Mouse (Mus musculus) embryonic facial prominence, embryonic 11.5 days (tissue): ENCODE results near the gene Ubtf. TPM values are rescaled to one million over a fixed set of nuclear protein-coding genes. Genes with fewer than 3 reads are reported as not detected.

Experiments used
- ATAC-seq: fragments of 200-750 bp; cut with Nextera tagmentation; replicated peaks from 2 replicates; pipeline ENCODE4 v1.8.0; 2017; ENCODE audit warnings: low read depth; ENCODE audit not compliant: insufficient number of reproducible peaks, low FRiP score, low TSS enrichment
- DNase-seq: peaks from one replicate; pipeline ENCODE4 v3.0.0-alpha.2; 2015; ENCODE audit warnings: low spot score
- H3K27ac ChIP-seq: fragments of 300-500 bp; sonication (generic); replicated peaks from 2 replicates; pipeline ENCODE4 v1.5.1; 2014; ENCODE audit warnings: mild to moderate bottlenecking, low read depth, low read length, control low read depth
- H3K27me3 ChIP-seq: fragments of 300-500 bp; sonication (generic); 2 replicates; pipeline ENCODE4 v1.6.1; 2014; ENCODE audit warnings: mild to moderate bottlenecking, low read length, moderate library complexity, mixed read lengths; ENCODE audit not compliant: control insufficient read depth, insufficient read depth
- H3K36me3 ChIP-seq: fragments of 300-500 bp; sonication (generic); replicated peaks from 2 replicates; pipeline ENCODE4 v1.6.1; 2014; ENCODE audit warnings: low read depth, mild to moderate bottlenecking, low read length, moderate library complexity, mixed read lengths; ENCODE audit not compliant: control insufficient read depth, insufficient read depth
- H3K4me1 ChIP-seq: fragments of 300-500 bp; sonication (generic); 2 replicates; pipeline ENCODE4 v1.6.1; 2014; ENCODE audit warnings: low read length, mixed read lengths; ENCODE audit not compliant: control insufficient read depth, insufficient read depth
- H3K4me2 ChIP-seq: fragments of 300-500 bp; sonication (generic); 2 replicates; pipeline ENCODE4 v1.6.1; 2014; ENCODE audit warnings: low read depth, mild to moderate bottlenecking, control low read depth, low read length, moderate library complexity
- H3K4me3 ChIP-seq: fragments of 300-500 bp; sonication (generic); 2 replicates; pipeline ENCODE4 v1.5.1; 2014; ENCODE audit warnings: low read depth, low read length, control low read depth
- H3K9ac ChIP-seq: fragments of 300-500 bp; sonication (generic); replicated peaks from 2 replicates; pipeline ENCODE4 v1.6.1; 2014; ENCODE audit warnings: mild to moderate bottlenecking, control low read depth, low read length
- H3K9me3 ChIP-seq: fragments of 300-500 bp; sonication (generic); replicated peaks from 2 replicates; pipeline ENCODE4 v1.6.1; 2016; ENCODE audit warnings: mild to moderate bottlenecking, low read length, inconsistent platforms, mixed read lengths; ENCODE audit not compliant: control insufficient read depth
- WGBS: fragments of 180-500 bp; shearing (Covaris S2); extraction: QIAGEN DNeasy Blood & Tissue Kit; methylation state at CpG from one replicate; pipeline ENCODE4 v1.1.7; 2014; 5-methylcytosine and 5-hydroxymethylcytosine counted together
- polyA plus RNA-seq: library from polyadenylated mRNA; unstranded; fragments of >200 nt; fragmentation: Nextera tagmentation; extraction: Ambion mirVana; gene quantifications from 2 replicates; pipeline ENCODE4 v1.2.1, GENCODE M21; 2014

Ubtf gene
- polyA plus RNA-seq, 1 experiment from 2014 or later, result 84.5 TPM

- H3K36me3 ChIP-seq, result no peaks in the 10 kb centered on the region
- no peak overlapping the region for H3K9ac ChIP-seq
- no peaks in the 10 kb centered on the region for H3K9me3 ChIP-seq
- no peak for DNase-seq
- H3K4me3 ChIP-seq, result no peak overlapping the region
- H3K27ac ChIP-seq, result no peak overlapping the region
- no peaks in the 10 kb centered on the region for H3K4me1 ChIP-seq
- ATAC-seq, result no peak
- no peaks in the 10 kb centered on the region for H3K27me3 ChIP-seq
- H3K4me2 ChIP-seq, result no peak overlapping the region
Measured at GRCm38 (mm10) chr11:102333061-102333460, 13.5 kb upstream of the Ubtf start.

GRCm38 (mm10) chr11:102331806-102332205 lies 12.3 kb upstream of the Ubtf start:
- 79% methylated on average over 3 of the region's 4 CpGs for WGBS
- no peak for ATAC-seq

GRCm38 (mm10) chr11:102330039-102330438 lies 10.5 kb upstream of the Ubtf start:
- 78% methylated on average over 3 of the region's 3 CpGs for WGBS
- Histone ChIP-seq H3K4me2 (no peak overlapping the region), H3K4me1 (no peaks in the 10 kb centered on the region), H3K9ac (no peak overlapping the region), H3K4me3 (no peak overlapping the region), H3K27ac (no peak overlapping the region), H3K27me3 (no peaks in the 10 kb centered on the region), H3K9me3 (no peaks in the 10 kb centered on the region), H3K36me3 (no peaks in the 10 kb centered on the region)
- DNase-seq, result no peak
- no peak for ATAC-seq

More at GRCm38 (mm10) chr11:102331806-102332205, 12.3 kb upstream of the Ubtf start:
- H3K9ac ChIP-seq, result no peak overlapping the region
- no peaks in the 10 kb centered on the region for H3K4me1 ChIP-seq
- no peaks in the 10 kb centered on the region for H3K9me3 ChIP-seq
- no peaks in the 10 kb centered on the region for H3K36me3 ChIP-seq
- H3K4me3 ChIP-seq, result no peak overlapping the region
- no peak overlapping the region for H3K27ac ChIP-seq
- no peaks in the 10 kb centered on the region for H3K27me3 ChIP-seq
- DNase-seq, result no peak
- no peak overlapping the region for H3K4me2 ChIP-seq

- no peaks in the 10 kb centered on the region for H3K27me3 ChIP-seq
- H3K4me2 ChIP-seq, result no peak overlapping the region
- no peaks in the 10 kb centered on the region for H3K4me1 ChIP-seq
- no peaks in the 10 kb centered on the region for H3K9me3 ChIP-seq
- H3K36me3 ChIP-seq, result no peaks in the 10 kb centered on the region
- H3K9ac ChIP-seq, result no peak overlapping the region
- ATAC-seq (no peak), DNase-seq (no peak)
- H3K27ac ChIP-seq, result no peak overlapping the region
- no peak overlapping the region for H3K4me3 ChIP-seq
Measured at GRCm38 (mm10) chr11:102329518-102329917, 10.0 kb upstream of the Ubtf start.

- ATAC-seq, result no peak
- H3K36me3 ChIP-seq, result no peaks in the 10 kb centered on the region
- no peak for DNase-seq
- no peaks in the 10 kb centered on the region for H3K27me3 ChIP-seq
- no peaks in the 10 kb centered on the region for H3K4me1 ChIP-seq
- no peak overlapping the region for H3K4me2 ChIP-seq
- no peak overlapping the region for H3K9ac ChIP-seq
- no peak overlapping the region for H3K27ac ChIP-seq
- no peaks in the 10 kb centered on the region for H3K9me3 ChIP-seq
- WGBS, result 79% methylated on average over 7 of the region's 7 CpGs
- H3K4me3 ChIP-seq, result no peak overlapping the region
Measured at GRCm38 (mm10) chr11:102327839-102328238, 8.3 kb upstream of the Ubtf start.

- Histone ChIP-seq H3K36me3 (no peaks in the 10 kb centered on the region), H3K4me3 (no peak overlapping the region), H3K4me2 (no peak overlapping the region), H3K9me3 (no peaks in the 10 kb centered on the region), H3K27me3 (no peaks in the 10 kb centered on the region), H3K9ac (no peak overlapping the region), H3K27ac (no peak overlapping the region), H3K4me1 (no peaks in the 10 kb centered on the region)
- no peak for DNase-seq
- 74% methylated on average over 5 of the region's 5 CpGs for WGBS
- no peak for ATAC-seq
Measured at GRCm38 (mm10) chr11:102327250-102327649, 7.7 kb upstream of the Ubtf start.

DNA sequence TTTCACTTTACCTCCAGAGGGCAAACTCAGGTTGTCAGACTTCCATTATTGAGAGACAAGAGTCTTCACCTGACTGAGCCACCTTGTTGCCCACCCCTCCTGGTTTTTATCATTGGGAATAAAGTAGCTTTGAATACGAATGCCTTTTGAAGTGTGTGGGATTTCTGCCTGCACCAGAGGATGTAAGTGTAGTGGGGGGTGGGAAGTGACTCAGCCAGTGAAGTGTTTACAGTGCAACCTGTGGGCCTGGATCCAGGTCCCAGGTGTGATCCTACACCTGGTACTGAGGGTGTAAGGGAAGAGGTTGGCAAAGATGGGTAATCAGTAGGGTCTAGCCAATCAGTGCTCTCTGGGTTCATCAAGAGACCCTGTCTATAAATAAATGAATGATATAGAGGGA lies 4.0 kb upstream of the Ubtf start:
- no peak for DNase-seq
- Histone ChIP-seq H3K4me2 (no peak overlapping the region), H3K36me3 (no peaks in the 10 kb centered on the region), H3K9ac (no peak overlapping the region), H3K4me1 (no peaks in the 10 kb centered on the region), H3K27ac (no peak overlapping the region), H3K9me3 (no peaks in the 10 kb centered on the region), H3K4me3 (no peak overlapping the region), H3K27me3 (no peaks in the 10 kb centered on the region)
- 84% methylated on average over 1 of the region's 1 CpGs for WGBS
- no peak for ATAC-seq

GRCm38 (mm10) chr11:102321931-102322330 lies 2.4 kb upstream of the Ubtf start:
- WGBS, result 75% methylated on average over 6 of the region's 6 CpGs

More at GRCm38 (mm10) chr11:102321931-102322330, 2.4 kb upstream of the Ubtf start:
- H3K4me3 ChIP-seq, result no peak overlapping the region
- no peak overlapping the region for H3K9ac ChIP-seq
- no peaks in the 10 kb centered on the region for H3K36me3 ChIP-seq
- no peak overlapping the region for H3K27ac ChIP-seq
- no peaks in the 10 kb centered on the region for H3K9me3 ChIP-seq
- no peak overlapping the region for H3K4me2 ChIP-seq
- DNase-seq, result no peak
- no peaks in the 10 kb centered on the region for H3K27me3 ChIP-seq
- no peaks in the 10 kb centered on the region for H3K4me1 ChIP-seq
- no peak for ATAC-seq
